8 mouse cellular contexts compared by ENCODE assay signal in genomic region chr7:30323795-30324194, GRCm38 (mm10). TPM values are rescaled to one million over a fixed set of nuclear protein-coding genes. Genes with fewer than 3 reads are reported as not detected.
DNase-seq lines count a peak whose midpoint lies in the region; ATAC-seq lines count a peak whose summit lies in the region.

Sdhaf1 (minus strand) TSS chr7:30323895.

- H3K27me3 ChIP-seq in lung, embryonic 15.5 days: no peaks in the 10 kb centered on the region
- no peaks in the 10 kb centered on the region; the same call in 1 of the 2 replicates for H3K27me3 ChIP-seq in embryonic facial prominence, embryonic 13.5 days
- no peaks in the 10 kb centered on the region for H3K27me3 ChIP-seq in hindbrain, embryonic 11.5 days (ENCODE audit: control insufficient read depth, insufficient read depth, low read length)
- H3K27me3 ChIP-seq in midbrain, embryonic 13.5 days: peaks cover 12% of the 10 kb centered on the region; the same call in 1 of the 2 replicates

- H3K9ac ChIP-seq in lung, embryonic 15.5 days: peak within 1 kb of the TSS; percentile 48
- H3K9ac ChIP-seq in embryonic facial prominence, embryonic 13.5 days: peak within 1 kb of the TSS; percentile 92
- peak within 1 kb of the TSS; percentile 42; the same call in 1 of the 2 replicates for H3K9ac ChIP-seq in hindbrain, embryonic 11.5 days (ENCODE audit: low read depth, low read length)
- H3K9ac ChIP-seq in midbrain, embryonic 13.5 days (replicated peaks): peak within 1 kb of the TSS; percentile 44; the same call in 1 of the 2 replicates

- H3K9me3 ChIP-seq in lung, embryonic 15.5 days: no peaks in the 10 kb centered on the region
- H3K9me3 ChIP-seq in embryonic facial prominence, embryonic 13.5 days: no peaks in the 10 kb centered on the region
- no peaks in the 10 kb centered on the region for H3K9me3 ChIP-seq in hindbrain, embryonic 11.5 days (ENCODE audit: control insufficient read depth, low read length)
- no peaks in the 10 kb centered on the region for H3K9me3 ChIP-seq in midbrain, embryonic 13.5 days

- no peaks in the 10 kb centered on the region for H3K36me3 ChIP-seq in lung, embryonic 15.5 days
- no peaks in the 10 kb centered on the region for H3K36me3 ChIP-seq in embryonic facial prominence, embryonic 13.5 days
- no peaks in the 10 kb centered on the region for H3K36me3 ChIP-seq in hindbrain, embryonic 11.5 days (ENCODE audit: control insufficient read depth, insufficient read depth, low read length)
- no peaks in the 10 kb centered on the region for H3K36me3 ChIP-seq in midbrain, embryonic 13.5 days

- H3K4me2 ChIP-seq in lung, embryonic 15.5 days: peak within 1 kb of the TSS; percentile 78
- H3K4me2 ChIP-seq in embryonic facial prominence, embryonic 13.5 days: peak within 1 kb of the TSS; percentile 79
- peak within 1 kb of the TSS; percentile 84 for H3K4me2 ChIP-seq in hindbrain, embryonic 11.5 days (replicated peaks; ENCODE audit: low read depth, low read length)
- H3K4me2 ChIP-seq in midbrain, embryonic 13.5 days (replicated peaks): peak within 1 kb of the TSS; percentile 87

- 72% methylated on average over 3 of the region's 3 CpGs for WGBS in lung, embryonic 15.5 days
- 69% methylated on average over 3 of the region's 3 CpGs for WGBS in embryonic facial prominence, embryonic 13.5 days
- 77% methylated on average over 3 of the region's 3 CpGs for WGBS in hindbrain, embryonic 11.5 days
- 83% methylated on average over 3 of the region's 3 CpGs for WGBS in midbrain, embryonic 13.5 days

- peaks cover 28% of the 10 kb centered on the region for H3K4me1 ChIP-seq in lung, embryonic 15.5 days
- H3K4me1 ChIP-seq in embryonic facial prominence, embryonic 13.5 days: peaks cover 15% of the 10 kb centered on the region
- H3K4me1 ChIP-seq in hindbrain, embryonic 11.5 days (replicated peaks; ENCODE audit: control insufficient read depth, insufficient read depth, low read length): no peaks in the 10 kb centered on the region
- peaks cover 18% of the 10 kb centered on the region for H3K4me1 ChIP-seq in midbrain, embryonic 13.5 days (replicated peaks)

- H3K27ac ChIP-seq in lung, embryonic 15.5 days: peak within 1 kb of the TSS; percentile 89
- H3K27ac ChIP-seq in embryonic facial prominence, embryonic 13.5 days: peak within 1 kb of the TSS; percentile 91
- no peak within 1 kb of the TSS for H3K27ac ChIP-seq in hindbrain, embryonic 11.5 days (ENCODE audit: low read depth, low read length)
- H3K27ac ChIP-seq in midbrain, embryonic 13.5 days: peak within 1 kb of the TSS; percentile 80

- no peak for ATAC-seq in lung, embryonic 15.5 days (ENCODE audit: borderline replicate concordance, extremely low read depth, low FRiP score, low TSS enrichment)
- no peak for ATAC-seq in embryonic facial prominence, embryonic 13.5 days (ENCODE audit: insufficient number of reproducible peaks, insufficient read depth, low FRiP score, low TSS enrichment, low read depth)
- ATAC-seq in hindbrain, embryonic 11.5 days (ENCODE audit: low FRiP score): no peak
- no peak for ATAC-seq in midbrain, embryonic 13.5 days

- H3K4me3 ChIP-seq in lung, embryonic 15.5 days: peak within 1 kb of the TSS; percentile 85
- H3K4me3 ChIP-seq in embryonic facial prominence, embryonic 13.5 days: peak within 1 kb of the TSS; percentile 83
- peak within 1 kb of the TSS; percentile 87 for H3K4me3 ChIP-seq in hindbrain, embryonic 11.5 days (ENCODE audit: low read depth, low read length)
- H3K4me3 ChIP-seq in midbrain, embryonic 13.5 days (replicated peaks): peak within 1 kb of the TSS; percentile 81

- no peak for DNase-seq in lung, postnatal 10 days
- no peak for DNase-seq in hindbrain, embryonic 11.5 days (ENCODE audit: low spot score)
- DNase-seq in spleen, adult 18-20 months: no peak
- DNase-seq in gastrocnemius, adult 18-20 months (ENCODE audit: low spot score): no peak
- DNase-seq in kidney, adult 8-10 months: no peak

RNA-seq across cellular contexts. Expression of gene Sdhaf1, which starts in this region (rescaled TPM):
- 18.2 and 19.5 TPM in 2 replicates for polyA plus RNA-seq in lung, embryonic 15.5 days (2015; fragmentation: Nextera tagmentation; extraction: Ambion mirVana)
- 19.2 and 22.5 TPM in 2 replicates for polyA plus RNA-seq in embryonic facial prominence, embryonic 13.5 days (2015; fragmentation: Nextera tagmentation; extraction: Ambion mirVana)
- polyA plus RNA-seq in hindbrain, embryonic 11.5 days (2014; fragmentation: Nextera tagmentation; extraction: Ambion mirVana): 20.9 and 23.2 TPM in 2 replicates
- polyA plus RNA-seq in midbrain, embryonic 13.5 days (2015; fragmentation: Nextera tagmentation; extraction: Ambion mirVana): 21.2 and 23.6 TPM in 2 replicates
- total RNA-seq in gastrocnemius, adult 18-20 months (2021): 1 to 10 TPM; 6.5 to 7.6 TPM

Comparison
In these comparisons a context has a peak if more than half of its experiments do, and no peak if none do; other contexts are left out.
1. H3K9ac ChIP-seq: peak in every context shown above with its lines; median percentile 92 in embryonic facial prominence, embryonic 13.5 days; 48 in lung, embryonic 15.5 days; 44 in midbrain, embryonic 13.5 days; 42 in hindbrain, embryonic 11.5 days.